Mouse (Mus musculus) forebrain, embryonic 12.5 days (tissue): Measurements from ENCODE around the gene Cdh26. TPM values are rescaled to one million over a fixed set of nuclear protein-coding genes. Genes with fewer than 3 reads are reported as not detected.

Source experiments
- ATAC-seq: fragments of 200-750 bp; cut with Nextera tagmentation; 2 replicates; pipeline ENCODE4 v1.8.0; 2017; ENCODE audit warnings: moderate TSS enrichment; ENCODE audit not compliant: low FRiP score
- H3K27ac ChIP-seq: fragments of 300-500 bp; sonication (generic); 2 replicates; pipeline ENCODE4 v1.5.1; 2016; ENCODE audit warnings: mild to moderate bottlenecking
- H3K27me3 ChIP-seq: fragments of 300-500 bp; sonication (generic); 2 replicates; pipeline ENCODE4 v1.6.1; 2016; ENCODE audit warnings: mild to moderate bottlenecking
- H3K36me3 ChIP-seq: fragments of 300-500 bp; sonication (generic); replicated peaks from 2 replicates; pipeline ENCODE4 v1.6.1; 2016; ENCODE audit warnings: mild to moderate bottlenecking
- H3K4me1 ChIP-seq: fragments of 300-500 bp; sonication (generic); 2 replicates; pipeline ENCODE4 v1.6.1; 2016
- H3K4me2 ChIP-seq: fragments of 300-500 bp; sonication (generic); 2 replicates; pipeline ENCODE4 v1.6.1; 2016; ENCODE audit warnings: mild to moderate bottlenecking, moderate library complexity
- H3K4me3 ChIP-seq: fragments of 300-500 bp; sonication (generic); replicated peaks from 2 replicates; pipeline ENCODE4 v1.5.1; 2016; ENCODE audit warnings: mild to moderate bottlenecking
- H3K9ac ChIP-seq: fragments of 300-500 bp; sonication (generic); 2 replicates; pipeline ENCODE4 v1.6.1; 2016; ENCODE audit warnings: mild to moderate bottlenecking
- H3K9me3 ChIP-seq: fragments of 300-500 bp; sonication (generic); 2 replicates; pipeline ENCODE4 v1.6.1; 2016
- WGBS: fragments of 180-500 bp; shearing (Covaris S2); methylation state at CpG from one replicate; pipeline ENCODE4 v1.1.7; 2016; 5-methylcytosine and 5-hydroxymethylcytosine counted together
- polyA plus RNA-seq: library from polyadenylated mRNA; unstranded; fragments of >200 nt; fragmentation: Nextera tagmentation; extraction: Ambion mirVana; gene quantifications from 2 replicates; pipeline ENCODE4 v1.2.1, GENCODE M21; 2016

Cdh26 gene
- polyA plus RNA-seq, 1 experiment from 2014 or later, result 0.40 TPM

DNA sequence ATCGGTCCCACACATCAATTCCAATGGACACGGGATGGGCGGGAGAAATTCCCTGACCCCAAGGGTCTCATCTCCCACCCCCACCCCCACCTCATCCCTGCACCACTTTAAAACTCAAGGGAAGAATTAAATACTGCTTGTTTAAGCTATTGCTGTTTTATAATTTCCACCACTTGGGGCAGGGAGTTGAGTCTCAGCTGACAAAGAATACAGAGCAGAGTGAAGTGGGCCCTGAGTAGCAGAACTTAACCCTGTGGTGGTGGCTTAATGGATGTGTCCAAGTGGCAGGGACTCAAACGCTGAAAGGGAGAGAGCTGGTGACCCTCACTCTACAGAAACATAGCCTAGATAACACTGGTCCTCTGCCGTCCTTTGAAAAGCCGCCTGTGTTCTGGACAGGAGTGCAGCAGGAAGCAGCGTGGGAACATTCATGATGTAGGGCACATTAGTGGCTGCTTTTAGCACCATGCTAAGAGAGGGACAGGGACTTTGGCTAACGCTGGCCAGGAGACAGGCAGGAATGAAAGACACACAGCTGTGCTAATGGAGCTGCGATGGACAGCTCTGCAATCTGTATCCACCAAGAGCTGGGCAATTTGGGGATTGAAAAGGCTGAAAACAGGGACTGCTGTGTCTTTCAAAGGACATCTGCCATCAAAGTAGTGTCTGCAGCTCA is 60.1 kb downstream of the Cdh26 start:
- Histone ChIP-seq H3K27me3 (no peaks in the 10 kb centered on the region), H3K27ac (no peak overlapping the region), H3K9me3 (0 out of 2 replicates have a peak, but pooled peaks cover 3% of the 10 kb centered on the region), H3K4me3 (no peak overlapping the region), H3K9ac (no peak overlapping the region), H3K36me3 (no peaks in the 10 kb centered on the region), H3K4me1 (no peaks in the 10 kb centered on the region), H3K4me2 (no peak overlapping the region)
- ATAC-seq, result peak; percentile 30
- WGBS, result 65% methylated on average over 9 of the region's 9 CpGs

DNA sequence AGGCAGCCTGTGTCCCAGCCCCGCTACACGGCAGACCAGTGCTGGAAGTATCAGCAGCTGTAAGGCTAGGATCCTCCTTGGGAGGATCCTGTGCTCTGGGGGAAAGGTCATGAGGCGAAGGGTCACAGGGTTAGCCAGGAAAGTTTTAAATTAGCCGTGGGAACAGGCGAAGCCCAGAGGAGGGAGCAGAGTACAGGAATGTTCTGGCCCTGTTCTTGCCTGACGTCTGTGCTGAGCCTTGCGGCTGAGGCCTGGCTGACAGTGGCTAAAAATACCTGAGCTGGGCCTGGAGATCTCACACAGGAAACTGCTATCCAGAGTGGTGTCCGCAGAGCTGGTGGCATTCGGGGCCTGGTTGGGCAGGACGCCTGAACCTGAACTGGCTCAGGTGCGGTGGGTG is 63.7 kb downstream of the Cdh26 start:
- H3K4me2 ChIP-seq, result no peak overlapping the region

DNA sequence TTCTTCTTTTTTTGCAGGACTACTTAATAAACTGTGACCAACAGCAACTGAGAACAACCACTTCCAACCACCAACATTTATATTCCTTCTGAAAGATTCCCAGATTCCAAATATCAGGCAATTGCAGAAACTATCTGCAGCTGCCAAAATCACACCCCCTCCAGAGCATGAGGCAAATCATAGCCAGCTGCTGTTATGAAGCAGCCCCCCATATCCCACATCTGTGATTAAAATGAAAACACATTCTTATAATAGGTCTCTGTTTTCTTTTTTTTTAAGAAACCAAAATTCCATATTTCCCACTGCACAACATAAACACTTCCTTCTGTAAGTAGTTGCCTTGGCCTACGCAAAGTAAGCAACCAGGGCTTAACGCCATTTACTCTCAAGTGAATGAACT is 65.5 kb downstream of the Cdh26 start:
- H3K4me2 ChIP-seq, result no peak overlapping the region
- peaks cover 3% of the 10 kb centered on the region for H3K4me1 ChIP-seq
- H3K27ac ChIP-seq, result no peak overlapping the region
- H3K9me3 ChIP-seq, result no peaks in the 10 kb centered on the region
- WGBS, result 80% methylated on average over 2 of the region's 2 CpGs
- no peak overlapping the region for H3K9ac ChIP-seq
- no peak for ATAC-seq
- no peaks in the 10 kb centered on the region for H3K27me3 ChIP-seq
- no peak overlapping the region for H3K4me3 ChIP-seq
- no peaks in the 10 kb centered on the region for H3K36me3 ChIP-seq

More for the DNA sequence above, 63.7 kb downstream of the Cdh26 start:
- ATAC-seq, result no peak
- Histone ChIP-seq H3K36me3 (no peaks in the 10 kb centered on the region), H3K9ac (no peak overlapping the region), H3K4me1 (peaks cover 3% of the 10 kb centered on the region), H3K27me3 (no peaks in the 10 kb centered on the region), H3K4me3 (no peak overlapping the region), H3K9me3 (no peaks in the 10 kb centered on the region), H3K27ac (no peak overlapping the region)
- 78% methylated on average over 11 of the region's 11 CpGs for WGBS

DNA sequence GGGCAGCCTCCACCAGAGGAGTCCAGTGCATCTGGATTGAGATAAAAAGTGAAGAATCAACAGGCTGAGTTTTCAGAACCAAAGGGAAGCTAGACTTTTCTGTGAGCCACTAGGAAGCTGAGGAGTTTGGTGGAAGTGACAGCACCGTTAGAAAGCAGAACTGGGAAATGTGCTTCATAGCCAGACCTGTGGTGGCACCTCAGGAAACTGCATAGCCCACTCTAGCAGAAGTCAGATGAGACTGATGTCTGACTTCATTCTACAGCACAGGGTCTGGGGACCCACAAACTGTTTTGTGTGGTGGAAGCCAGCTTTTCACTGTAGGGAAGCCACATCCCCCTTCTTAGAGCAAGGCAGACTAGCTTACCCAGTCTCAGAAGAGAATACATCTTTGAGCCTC is 67.6 kb downstream of the Cdh26 start:
- ATAC-seq, result no peak
- no peak overlapping the region for H3K27ac ChIP-seq

DNA sequence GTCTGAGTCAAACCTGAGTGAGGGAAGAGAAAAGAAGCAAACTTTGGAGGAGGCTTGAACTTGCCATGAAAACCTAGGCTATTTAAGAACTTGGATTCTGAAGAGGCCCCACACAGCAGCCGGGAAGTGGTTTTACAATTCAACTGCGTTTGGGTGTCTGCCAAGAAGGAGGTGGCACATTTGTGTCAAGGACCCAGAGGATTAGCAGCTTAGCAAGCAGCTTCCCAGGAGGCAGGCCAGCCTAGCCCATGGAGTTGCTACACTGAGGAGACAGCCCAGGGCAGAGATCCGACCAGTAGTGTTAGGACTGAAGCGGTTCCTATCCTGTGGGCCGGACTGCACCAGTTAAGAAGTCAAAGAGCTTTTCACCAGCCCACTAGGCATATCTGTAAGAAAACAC is 68.1 kb downstream of the Cdh26 start:
- 45% methylated on average over 5 of the region's 5 CpGs for WGBS
- no peaks in the 10 kb centered on the region for H3K36me3 ChIP-seq
- no peak overlapping the region for H3K4me3 ChIP-seq
- ATAC-seq, result peak; percentile 79
- no peak overlapping the region for H3K4me2 ChIP-seq
- H3K9me3 ChIP-seq, result no peaks in the 10 kb centered on the region
- no peak overlapping the region for H3K9ac ChIP-seq
- H3K27ac ChIP-seq, result no peak overlapping the region
- H3K4me1 ChIP-seq, result peaks cover 8% of the 10 kb centered on the region
- no peaks in the 10 kb centered on the region for H3K27me3 ChIP-seq

More for the DNA sequence above, 67.6 kb downstream of the Cdh26 start:
- Histone ChIP-seq H3K4me2 (no peak overlapping the region), H3K4me3 (no peak overlapping the region), H3K9ac (no peak overlapping the region), H3K4me1 (peaks cover 8% of the 10 kb centered on the region), H3K36me3 (no peaks in the 10 kb centered on the region), H3K27me3 (no peaks in the 10 kb centered on the region), H3K9me3 (no peaks in the 10 kb centered on the region)
- 71% methylated on average over 1 of the region's 1 CpGs for WGBS

DNA sequence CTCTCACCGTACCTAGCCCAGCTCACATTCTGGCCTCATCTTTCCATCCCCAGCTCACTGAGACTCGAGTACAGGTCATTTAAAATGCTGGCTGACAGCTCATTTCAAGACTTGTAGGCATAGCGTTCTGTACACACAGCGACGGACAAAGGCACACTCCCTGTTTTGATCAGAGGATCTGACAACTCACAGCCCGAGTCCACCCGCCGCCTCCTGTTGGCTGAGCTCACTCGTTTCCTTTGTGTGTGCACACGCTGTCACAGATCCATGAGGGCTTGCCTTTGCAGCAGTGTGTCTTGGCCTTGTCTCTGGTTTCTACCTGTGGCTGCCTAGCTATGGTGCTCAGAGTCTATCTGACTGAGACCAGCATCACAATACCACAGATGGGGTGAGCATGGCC is 72.1 kb downstream of the Cdh26 start:
- H3K36me3 ChIP-seq, result no peaks in the 10 kb centered on the region
- no peak for ATAC-seq
- no peak overlapping the region for H3K9ac ChIP-seq
- H3K27ac ChIP-seq, result no peak overlapping the region
- H3K4me3 ChIP-seq, result no peak overlapping the region
- H3K4me2 ChIP-seq, result no peak overlapping the region
- WGBS, result 66% methylated on average over 10 of the region's 10 CpGs
- peaks cover 8% of the 10 kb centered on the region for H3K4me1 ChIP-seq
- no peaks in the 10 kb centered on the region for H3K27me3 ChIP-seq
- no peaks in the 10 kb centered on the region for H3K9me3 ChIP-seq

DNA sequence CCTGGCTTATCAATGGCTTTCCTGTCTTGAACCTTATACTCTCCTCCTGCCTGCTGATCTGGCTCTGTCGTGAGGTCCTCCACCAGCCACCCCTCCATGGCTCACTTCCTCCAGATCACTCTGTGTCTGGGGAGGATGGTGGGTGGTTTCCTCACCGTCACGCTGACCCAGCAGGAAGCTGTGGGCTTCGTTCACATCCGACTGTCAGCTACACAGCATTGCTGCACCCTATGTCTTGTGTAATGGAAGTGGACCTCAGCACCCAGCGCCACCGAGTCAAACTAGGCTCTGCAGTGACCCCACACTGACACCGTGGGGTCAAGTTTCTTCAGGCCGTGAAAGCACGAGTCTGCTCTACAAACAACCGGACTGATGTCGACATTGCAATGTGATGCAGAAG is 75.7 kb downstream of the Cdh26 start:
- WGBS, result 78% methylated on average over 12 of the region's 12 CpGs
- no peak for ATAC-seq
- Histone ChIP-seq H3K27ac (no peak overlapping the region), H3K9me3 (no peaks in the 10 kb centered on the region), H3K4me2 (no peak overlapping the region), H3K27me3 (no peaks in the 10 kb centered on the region), H3K4me3 (no peak overlapping the region), H3K4me1 (peaks cover 5% of the 10 kb centered on the region; the same call in 1 of the 2 replicates), H3K36me3 (no peaks in the 10 kb centered on the region), H3K9ac (no peak overlapping the region)

DNA sequence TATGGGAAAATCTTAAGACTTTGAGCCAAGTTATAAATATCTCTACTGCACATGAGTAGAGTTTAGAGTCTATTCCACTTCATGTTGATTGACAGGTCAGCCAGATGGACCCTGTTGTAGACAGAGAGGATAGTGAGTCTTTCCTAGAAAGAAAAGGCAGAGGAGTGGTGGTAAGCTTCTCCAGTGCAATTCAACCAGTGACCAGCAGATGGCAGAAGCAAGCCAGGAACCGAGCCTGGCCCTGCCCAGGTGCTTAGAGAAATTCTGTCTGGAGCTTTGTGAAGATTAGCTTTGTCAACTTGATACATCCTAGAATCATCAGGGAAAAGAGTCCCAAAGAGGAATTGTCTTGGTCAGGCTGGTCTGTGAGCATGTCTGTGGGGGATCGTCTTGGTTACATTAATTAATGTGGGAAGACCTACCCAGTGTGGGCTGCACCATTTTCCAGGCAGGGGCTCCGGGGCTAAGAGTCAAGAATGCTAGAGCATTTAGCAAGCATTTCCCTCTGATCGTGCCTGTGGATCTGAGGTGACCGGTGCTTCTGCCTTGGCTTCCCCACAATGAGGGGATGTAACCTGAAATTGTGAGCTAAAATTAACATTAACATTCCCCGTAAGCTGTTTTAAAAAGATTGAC is 77.2 kb downstream of the Cdh26 start:
- Histone ChIP-seq H3K27me3 (no peaks in the 10 kb centered on the region), H3K4me2 (no peak overlapping the region), H3K4me3 (no peak overlapping the region), H3K9ac (no peak overlapping the region), H3K27ac (no peak overlapping the region), H3K36me3 (no peaks in the 10 kb centered on the region), H3K4me1 (peaks cover 2% of the 10 kb centered on the region; the same call in 1 of the 2 replicates), H3K9me3 (no peaks in the 10 kb centered on the region)
- ATAC-seq, result peak; percentile 75; the same call in 1 of the 2 replicates
- 48% methylated on average over 6 of the region's 6 CpGs for WGBS

DNA sequence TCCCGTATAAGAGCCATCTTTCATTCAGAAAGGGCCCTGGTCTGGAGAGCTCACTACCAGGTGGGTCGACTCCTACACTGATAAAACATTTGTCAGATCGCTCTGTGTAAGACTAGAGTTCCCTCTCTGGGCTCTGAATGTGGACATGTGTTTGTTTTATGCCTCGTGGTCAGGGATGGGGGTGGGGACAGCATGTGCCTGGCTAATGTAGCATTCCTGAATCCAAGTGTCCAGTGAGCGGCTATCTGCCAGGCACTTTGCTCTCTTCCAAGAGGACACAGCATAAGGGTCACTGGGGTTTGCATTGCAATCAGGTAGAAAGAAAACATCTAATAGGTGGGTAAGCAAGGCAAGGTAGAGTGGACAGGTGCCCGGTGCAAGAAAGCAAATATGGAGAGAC is 77.9 kb downstream of the Cdh26 start:
- ATAC-seq, result no peak
- no peaks in the 10 kb centered on the region for H3K27me3 ChIP-seq
- H3K36me3 ChIP-seq, result no peaks in the 10 kb centered on the region

DNA sequence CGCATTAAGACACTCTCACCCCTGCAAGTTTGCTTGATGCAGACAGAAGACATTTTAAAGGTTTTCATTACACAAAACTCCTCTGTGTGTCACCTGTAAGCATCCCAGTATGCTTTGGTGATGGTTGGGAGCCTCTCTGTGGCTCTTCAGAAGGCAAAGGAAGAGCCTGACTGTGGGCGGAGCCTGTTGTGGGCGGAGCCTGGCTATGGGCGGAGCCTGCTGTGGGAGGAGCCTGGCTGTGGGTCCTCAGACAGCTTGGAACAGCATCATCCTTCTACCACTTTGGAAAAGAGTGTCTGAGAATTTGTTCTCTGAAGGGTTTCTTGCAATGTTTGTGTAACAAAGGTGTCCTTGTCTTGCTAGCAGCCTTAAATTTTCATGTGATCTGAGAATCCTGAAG is 82.7 kb downstream of the Cdh26 start:
- Histone ChIP-seq H3K4me3 (no peak overlapping the region), H3K9me3 (no peaks in the 10 kb centered on the region), H3K36me3 (no peaks in the 10 kb centered on the region), H3K27ac (no peak overlapping the region), H3K27me3 (no peaks in the 10 kb centered on the region), H3K4me1 (no peaks in the 10 kb centered on the region), H3K4me2 (no peak overlapping the region), H3K9ac (no peak overlapping the region)
- WGBS, result 77% methylated on average over 4 of the region's 4 CpGs
- ATAC-seq, result no peak

More for the DNA sequence above, 77.9 kb downstream of the Cdh26 start:
- no peak overlapping the region for H3K27ac ChIP-seq
- no peaks in the 10 kb centered on the region for H3K4me1 ChIP-seq
- no peak overlapping the region for H3K4me3 ChIP-seq
- no peaks in the 10 kb centered on the region for H3K9me3 ChIP-seq
- no peak overlapping the region for H3K9ac ChIP-seq
- WGBS, result 83% methylated on average over 6 of the region's 6 CpGs
- no peak overlapping the region for H3K4me2 ChIP-seq

DNA sequence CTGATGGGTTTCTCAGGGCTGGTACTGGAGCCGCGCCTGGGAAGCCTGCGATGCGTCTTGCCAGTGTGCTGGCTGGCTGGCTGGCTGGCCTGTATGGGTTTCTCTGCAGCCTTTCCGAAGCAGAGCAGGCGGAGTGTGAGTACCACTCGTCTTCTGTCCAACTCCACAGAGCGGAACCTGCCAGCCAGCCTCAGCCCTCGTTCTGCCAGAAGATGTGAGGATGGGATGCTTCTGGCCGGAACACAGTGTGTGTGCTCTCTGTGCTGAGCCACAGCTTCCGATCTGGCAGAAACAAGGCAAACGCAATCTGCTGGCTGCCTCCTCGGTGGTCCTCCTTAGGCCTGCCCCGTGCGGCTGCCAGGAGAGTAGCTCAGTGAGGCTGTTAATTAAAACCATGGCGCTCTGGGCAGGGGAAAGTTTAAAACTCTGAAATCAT is 83.3 kb downstream of the Cdh26 start:
- no peak overlapping the region for H3K4me2 ChIP-seq
- 0 out of 2 replicates have a peak overlapping the region, but pooled peaks have one; percentile 25 for H3K27ac ChIP-seq
- ATAC-seq, result no peak
- H3K9ac ChIP-seq, result no peak overlapping the region
- H3K36me3 ChIP-seq, result no peaks in the 10 kb centered on the region
- H3K9me3 ChIP-seq, result no peaks in the 10 kb centered on the region
- no peak overlapping the region for H3K4me3 ChIP-seq
- no peaks in the 10 kb centered on the region for H3K27me3 ChIP-seq
- H3K4me1 ChIP-seq, result no peaks in the 10 kb centered on the region
- WGBS, result 61% methylated on average over 16 of the region's 16 CpGs

DNA sequence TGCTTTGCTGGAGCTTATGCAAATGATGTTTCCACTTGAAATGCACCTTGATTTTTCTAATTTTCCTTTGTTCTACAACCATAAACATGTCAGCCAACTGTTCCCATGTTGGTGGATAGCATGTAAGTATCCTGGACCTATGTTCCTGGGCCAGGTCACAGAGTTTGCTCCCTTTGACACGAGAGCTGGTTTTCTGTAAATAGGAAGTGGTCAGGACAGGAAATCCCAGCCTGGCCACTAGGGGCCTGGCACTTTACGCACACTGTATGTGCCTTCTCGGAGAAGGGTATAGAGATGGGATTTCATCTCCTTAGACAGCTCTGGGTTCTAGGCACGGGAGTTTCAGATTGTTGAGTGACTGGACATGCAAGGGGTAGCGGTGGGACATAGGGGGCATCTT is 86.1 kb downstream of the Cdh26 start:
- WGBS, result 78% methylated on average over 5 of the region's 5 CpGs
- Histone ChIP-seq H3K4me1 (no peaks in the 10 kb centered on the region), H3K36me3 (no peaks in the 10 kb centered on the region), H3K9me3 (no peaks in the 10 kb centered on the region), H3K27me3 (no peaks in the 10 kb centered on the region), H3K4me2 (no peak overlapping the region), H3K9ac (no peak overlapping the region), H3K4me3 (no peak overlapping the region), H3K27ac (no peak overlapping the region)
- no peak for ATAC-seq

DNA sequence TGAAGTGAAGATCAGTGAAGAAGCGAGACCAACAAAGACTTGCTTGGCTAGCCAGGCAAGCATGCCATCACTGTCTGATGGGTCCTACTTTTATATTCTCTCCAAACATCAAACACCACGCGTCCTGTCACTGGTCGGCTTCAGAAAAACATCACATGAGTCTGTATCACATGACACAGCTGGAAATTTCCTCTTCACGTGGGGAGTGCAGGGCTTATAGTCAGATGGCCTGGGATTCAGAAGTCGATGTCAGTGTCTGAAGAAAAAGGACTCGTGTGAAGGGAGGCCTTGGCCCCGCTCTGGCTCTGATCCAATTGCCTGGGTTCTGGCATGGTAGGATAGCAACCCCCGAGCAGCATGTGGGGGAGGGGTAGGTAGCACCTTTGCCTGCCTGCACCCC is 86.6 kb downstream of the Cdh26 start:
- Histone ChIP-seq H3K4me3 (no peak overlapping the region), H3K9me3 (no peaks in the 10 kb centered on the region), H3K9ac (no peak overlapping the region), H3K27ac (no peak overlapping the region), H3K27me3 (no peaks in the 10 kb centered on the region), H3K4me1 (no peaks in the 10 kb centered on the region), H3K4me2 (no peak overlapping the region), H3K36me3 (no peaks in the 10 kb centered on the region)
- no peak for ATAC-seq
- 81% methylated on average over 9 of the region's 9 CpGs for WGBS
